Mouse (Mus musculus): ENCODE measurements at regions not wholly inside any gene's neighbourhood (a gene's known extent, or its start where the extent isn't known, plus 50 kb on each side); places are given as distances from the start of the nearest gene placed in this dataset.

- peak in 1 of 2 experiments; percentile 19 for DNase-seq (ENCODE audit: low spot score in 2 of 2)
Measured at GRCm38 (mm10) chr13:44030590-44030989, 246.0 kb downstream of the Cd83 start.

- no peak for DNase-seq (ENCODE audit: low spot score in 2 of 2)
Measured at GRCm38 (mm10) chr13:44037774-44038294, 253.3 kb downstream of the Cd83 start.

GRCm38 (mm10) chr13:44038322-44038721 lies 253.7 kb downstream of the Cd83 start:
- no peak for DNase-seq (ENCODE audit: low spot score in 2 of 2)

GRCm38 (mm10) chr13:44040640-44041039 lies 256.1 kb downstream of the Cd83 start:
- DNase-seq (ENCODE audit: low spot score in 2 of 2), result no peak

GRCm38 (mm10) chr13:44042730-44043493 lies 258.3 kb downstream of the Cd83 start:
- DNase-seq (ENCODE audit: low spot score in 2 of 2), result no peak

GRCm38 (mm10) chr13:44043494-44043885 lies 258.9 kb downstream of the Cd83 start:
- no peak for DNase-seq (ENCODE audit: low spot score in 2 of 2)

GRCm38 (mm10) chr13:44044546-44045216 lies 260.1 kb downstream of the Cd83 start:
- no peak for DNase-seq (ENCODE audit: low spot score in 2 of 2)

GRCm38 (mm10) chr13:44046436-44046835 lies 261.9 kb downstream of the Cd83 start:
- DNase-seq (ENCODE audit: low spot score in 2 of 2), result no peak

GRCm38 (mm10) chr13:44054157-44054556 lies 269.6 kb downstream of the Cd83 start:
- no peak for DNase-seq (ENCODE audit: low spot score in 2 of 2)

GRCm38 (mm10) chr13:44055573-44056491 lies 271.3 kb downstream of the Cd83 start:
- DNase-seq (ENCODE audit: low spot score in 2 of 2), result no peak

- DNase-seq (ENCODE audit: low spot score in 2 of 2), result no peak
Measured at GRCm38 (mm10) chr13:44056716-44057115, 272.1 kb downstream of the Cd83 start.

GRCm38 (mm10) chr13:44057542-44057941 lies 273.0 kb downstream of the Cd83 start:
- DNase-seq (ENCODE audit: low spot score in 2 of 2), result no peak

GRCm38 (mm10) chr13:44058277-44058676 lies 273.7 kb downstream of the Cd83 start:
- DNase-seq (ENCODE audit: low spot score in 2 of 2), result no peak

- DNase-seq (ENCODE audit: low spot score in 2 of 2), result no peak
Measured at GRCm38 (mm10) chr13:44059436-44059835, 274.9 kb downstream of the Cd83 start.

- DNase-seq (ENCODE audit: low spot score in 2 of 2), result no peak
Measured at GRCm38 (mm10) chr13:44061286-44061685, 276.7 kb downstream of the Cd83 start.

- DNase-seq (ENCODE audit: low spot score in 2 of 2), result no peak
Measured at GRCm38 (mm10) chr13:44061721-44062300, 277.2 kb downstream of the Cd83 start.

GRCm38 (mm10) chr13:44063317-44063716 lies 278.7 kb downstream of the Cd83 start:
- DNase-seq (ENCODE audit: low spot score in 2 of 2), result no peak

GRCm38 (mm10) chr13:44064026-44064425 lies 279.5 kb downstream of the Cd83 start:
- DNase-seq (ENCODE audit: low spot score in 2 of 2), result peak in 1 of 2 experiments; percentile 27

GRCm38 (mm10) chr13:44065741-44066185 lies 281.2 kb downstream of the Cd83 start:
- peak; percentile 14 to 57 for DNase-seq (ENCODE audit: low spot score in 2 of 2)

GRCm38 (mm10) chr13:44067244-44067643 lies 282.7 kb downstream of the Cd83 start:
- no peak for DNase-seq (ENCODE audit: low spot score in 2 of 2)

- no peak for DNase-seq (ENCODE audit: low spot score in 2 of 2)
Measured at GRCm38 (mm10) chr13:44068951-44069350, 284.4 kb downstream of the Cd83 start.

Data from spleen, postnatal 10 days (tissue).